Mouse (Mus musculus) cerebellum, adult 2 months (tissue): ENCODE measurements at regions not wholly inside any gene's neighbourhood (a gene's known extent, or its start where the extent isn't known, plus 50 kb on each side); places are given as distances from the start of the nearest gene placed in this dataset.

Source experiments
- CTCF ChIP-seq: fragments of 200-500 bp; IDR thresholded peaks from 2 replicates; pipeline ENCODE4 v1.5.1; 2011; ENCODE audit warnings: low read depth, mild to moderate bottlenecking, control low read depth, low read length, moderate library complexity, borderline replicate concordance; ENCODE audit not compliant: insufficient read depth
- POLR2A ChIP-seq: fragments of 200-500 bp; IDR thresholded peaks from 2 replicates; pipeline ENCODE4 v1.6.1; 2011; ENCODE audit warnings: low read length, control low read depth, borderline replicate concordance; ENCODE audit not compliant: insufficient read depth

DNA sequence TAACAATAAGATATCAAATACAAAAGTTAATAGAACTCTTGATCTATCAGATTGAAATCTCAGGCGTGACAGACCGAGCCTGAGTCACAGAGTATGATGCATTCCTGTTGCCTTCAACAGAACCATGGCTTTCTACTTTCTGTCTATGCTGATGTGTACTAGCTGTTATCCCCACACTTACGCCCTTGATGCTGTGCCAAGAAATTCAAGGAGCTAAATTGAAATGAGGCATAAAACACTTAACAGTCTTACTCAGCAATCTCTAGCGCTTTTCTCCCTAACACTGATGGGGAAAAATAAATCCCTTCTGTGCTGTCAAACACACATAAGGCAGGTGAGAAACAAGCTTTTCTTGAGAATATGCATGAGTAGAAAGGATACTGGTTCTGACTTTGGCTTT lies 222.5 kb downstream of the AI429214 start:
- TF ChIP-seq CTCF (no peak), POLR2A (no peak)
